Mouse (Mus musculus) adrenal gland, postnatal 25 days (tissue): Measurements from ENCODE around the gene Gm17657. TPM values are rescaled to one million over a fixed set of nuclear protein-coding genes. Genes with fewer than 3 reads are reported as not detected.
A peak's percentile ranks its signal among the peaks of the same experiment; 100 is the strongest.

ENCODE experiments used
- DNase-seq: peaks from one replicate; pipeline ENCODE4 v3.0.0; 2021; ENCODE audit warnings: mixed read lengths
- microRNA-seq, 2 experiments: library from miRNA; unstranded; fragments of <30 nt; microRNA quantifications; one replicate each; pipeline ENCODE4 v1.2.0; 2021
- total RNA-seq: library from RNA; stranded (reverse); gene quantifications from 2 replicates; pipeline ENCODE4 v1.2.3, GENCODE M21; 2021

Gm17657 gene
- total RNA-seq, 1 experiment from 2014 or later = not detected

DNA sequence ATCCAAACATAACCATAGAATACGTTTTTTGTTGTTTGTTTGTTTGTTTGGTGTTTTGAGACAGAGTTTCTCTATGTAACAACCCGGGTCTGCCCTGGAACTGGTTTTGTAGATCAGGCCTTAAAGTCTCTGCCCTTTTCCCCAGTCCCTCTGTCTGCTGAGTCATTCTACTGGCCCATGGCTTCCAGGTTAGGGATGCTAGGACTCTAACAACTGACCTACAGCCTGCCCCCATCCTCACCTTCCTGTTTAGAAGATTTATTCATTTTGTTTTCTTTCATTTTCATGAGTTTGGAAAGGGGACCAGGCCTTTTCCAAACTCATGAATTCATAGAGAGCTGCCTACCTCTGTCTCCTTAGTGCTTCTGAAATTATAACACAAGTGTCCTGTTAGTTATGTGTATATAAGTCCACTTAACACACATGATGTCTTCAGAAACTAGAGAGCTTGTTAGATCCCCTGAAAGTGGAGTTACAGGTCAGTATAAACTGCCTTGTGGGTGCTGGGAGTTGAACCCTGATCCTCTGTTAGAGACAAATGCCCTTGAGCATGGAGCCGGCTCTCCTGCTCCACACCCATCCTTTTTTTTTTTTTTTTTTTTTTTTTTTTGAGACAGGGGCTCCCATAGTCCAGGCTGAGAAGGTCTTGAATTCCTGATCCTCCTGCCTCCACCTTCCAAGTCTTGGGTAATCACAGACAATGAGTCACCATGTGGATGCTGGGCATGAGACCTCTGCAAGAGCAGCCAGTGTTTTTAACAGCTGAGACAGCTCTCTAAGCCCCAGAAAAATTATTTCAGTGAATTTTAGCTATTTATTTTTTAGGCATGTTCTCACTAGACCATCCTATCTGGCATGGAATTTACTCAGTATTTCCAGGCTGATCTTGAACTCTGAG lies 63.9 kb downstream of the Gm17657 start:
- DNase-seq = no peak

GRCm38 (mm10) chr17:29484431-29484830 lies 65.0 kb downstream of the Gm17657 start:
- DNase-seq = no peak

DNA sequence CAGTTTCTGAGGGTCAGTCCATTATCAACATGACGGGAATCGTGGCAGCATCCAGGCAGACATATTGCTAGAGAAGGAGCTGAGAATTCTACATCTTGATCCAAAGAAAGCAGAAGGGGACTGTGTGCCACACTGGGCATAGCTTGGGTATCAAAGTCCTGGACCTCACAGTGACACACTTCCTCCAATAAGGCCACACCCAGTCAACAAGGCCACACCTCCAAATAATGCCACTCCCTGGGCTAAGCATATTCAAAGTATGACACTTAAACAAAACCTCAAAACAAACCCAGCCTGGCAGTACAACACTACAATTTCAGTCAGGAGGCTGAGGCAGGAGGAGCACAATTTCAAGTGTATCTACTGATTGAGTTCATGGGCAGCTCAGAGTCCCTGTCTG lies 66.2 kb downstream of the Gm17657 start:
- no peak for DNase-seq

- no peak for DNase-seq
Observed at GRCm38 (mm10) chr17:29482632-29483031, 66.8 kb downstream of the Gm17657 start.

DNA sequence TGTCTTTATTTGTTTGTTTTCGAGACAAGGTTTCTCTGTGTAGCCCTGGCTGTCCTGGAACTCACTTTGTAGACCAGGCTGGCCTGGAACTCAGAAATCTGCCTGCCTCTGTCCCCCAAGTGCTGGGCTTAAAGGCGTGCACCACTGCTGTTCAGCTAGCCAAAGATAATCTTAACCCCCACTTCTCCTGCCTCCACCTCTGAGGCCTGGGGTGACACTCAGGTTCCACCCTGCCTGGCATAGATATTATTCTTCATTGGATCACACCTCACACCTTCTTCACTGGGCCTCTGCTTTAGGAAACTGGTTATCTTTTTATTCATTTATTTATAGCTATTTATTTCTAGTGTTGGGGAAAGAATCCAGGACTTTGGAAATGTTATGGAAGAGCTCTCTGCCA lies 69.2 kb downstream of the Gm17657 start:
- no peak for DNase-seq

DNA sequence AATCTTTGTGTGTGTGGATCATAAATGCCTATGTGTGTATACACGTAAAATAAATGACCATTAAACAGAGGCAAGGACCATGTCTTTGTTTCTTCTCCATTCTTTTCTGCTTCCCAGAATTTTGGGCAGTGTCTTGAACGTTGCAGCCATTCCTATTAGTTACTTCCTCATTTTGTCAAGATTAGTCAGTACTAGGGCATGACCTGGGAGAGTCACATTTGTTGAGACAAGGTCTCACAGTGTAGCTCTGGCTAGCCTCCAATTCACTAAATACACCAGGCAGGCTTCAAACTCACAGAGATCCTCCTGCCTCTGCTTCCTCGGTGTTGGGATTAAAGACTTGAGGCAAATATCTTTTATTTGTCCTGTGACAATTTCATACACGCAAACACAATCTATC lies 71.2 kb downstream of the Gm17657 start:
- no peak for DNase-seq

GRCm38 (mm10) chr17:29477357-29477756 lies 72.1 kb downstream of the Gm17657 start:
- no peak for DNase-seq

- DNase-seq = no peak
Observed at GRCm38 (mm10) chr17:29476461-29476860, 73.0 kb downstream of the Gm17657 start.

- peak; percentile 42 for DNase-seq
Observed at GRCm38 (mm10) chr17:29475142-29475541, 74.3 kb downstream of the Gm17657 start.

DNA sequence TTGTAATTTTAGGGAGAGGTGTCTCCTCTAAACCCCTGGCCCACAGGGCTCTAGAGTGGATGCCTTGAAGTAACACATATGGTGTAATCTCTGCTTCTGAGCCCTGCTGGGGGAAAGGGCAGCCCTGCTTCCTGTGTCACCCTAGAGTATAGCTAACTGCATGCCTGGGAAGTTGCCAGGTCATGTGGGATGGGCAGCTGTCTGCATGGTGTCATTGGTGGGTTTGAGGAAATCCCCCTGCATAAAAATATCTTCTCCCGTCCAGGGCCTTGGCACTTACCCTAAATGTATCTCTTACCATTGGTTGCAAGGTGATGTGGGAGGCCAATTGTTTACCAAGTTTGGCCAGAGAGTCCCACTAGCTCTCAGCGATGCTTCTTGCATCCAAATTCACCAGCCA lies 75.4 kb downstream of the Gm17657 start:
- no peak for DNase-seq

DNA sequence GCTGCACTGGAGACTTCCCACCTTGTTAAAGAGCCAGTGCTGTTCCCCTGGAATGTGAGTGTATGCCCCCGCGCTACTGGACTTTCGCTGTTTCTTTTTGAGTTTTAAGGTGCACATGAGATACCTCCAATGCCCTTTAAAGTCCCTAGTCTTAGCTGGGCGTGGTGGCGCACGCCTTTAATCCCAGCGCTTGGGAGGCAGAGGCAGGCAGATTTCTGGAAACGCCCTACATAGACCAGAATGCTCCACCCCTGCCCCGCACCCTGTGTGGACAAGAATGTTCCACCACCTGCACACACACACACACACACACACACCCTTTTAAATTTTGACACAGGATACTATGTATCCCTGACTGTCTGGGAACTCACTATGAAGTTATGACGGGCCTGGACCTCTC lies 76.0 kb downstream of the Gm17657 start:
- no peak for DNase-seq

Small RNAs within 50 kb of the gene (microRNA-seq; reads per million reads assigned to microRNA genes)
- 0 reads per million in 2 experiments for gene Mir7667

Other genes starting within 250 kb of the Gm17657 start
- gene Pi16, start 232.0 kb downstream of the Gm17657 start, total RNA-seq = 9.5 and 13.2 TPM in 2 replicates
- gene Mtch1, start 201.7 kb downstream of the Gm17657 start, total RNA-seq = 231 and 242 TPM in 2 replicates
- 1.6 and 3.0 TPM in 2 replicates for gene Fgd2, start 188.7 kb downstream of the Gm17657 start, total RNA-seq
- 88.8 and 160 TPM in 2 replicates for gene Pim1, start 58.9 kb downstream of the Gm17657 start, total RNA-seq
- gene Tbc1d22b, start 147 bp upstream of the Gm17657 start, total RNA-seq = 28.4 and 30.7 TPM in 2 replicates
- 0.36 TPM in 1 of 2 replicates, not detected in the other for gene Tmem217, start 2.7 kb upstream of the Gm17657 start, total RNA-seq
- gene Rnf8, start 65.2 kb upstream of the Gm17657 start, total RNA-seq = 54.1 and 57.0 TPM in 2 replicates
- 4.5 and 5.0 TPM in 2 replicates for gene Gm28043, start 65.2 kb upstream of the Gm17657 start, total RNA-seq
- 88.4 and 104 TPM in 2 replicates for gene Cmtr1, start 111.0 kb upstream of the Gm17657 start, total RNA-seq
- gene Ccdc167, start 167.4 kb upstream of the Gm17657 start, total RNA-seq = 9.3 and 14.0 TPM in 2 replicates